Mouse (Mus musculus) lung, postnatal 10 days (tissue): Measurements from ENCODE around the gene Doc2b.

ENCODE experiments used
- DNase-seq: peaks from one replicate; pipeline ENCODE4 v3.0.0; 2021

Doc2b gene

DNA sequence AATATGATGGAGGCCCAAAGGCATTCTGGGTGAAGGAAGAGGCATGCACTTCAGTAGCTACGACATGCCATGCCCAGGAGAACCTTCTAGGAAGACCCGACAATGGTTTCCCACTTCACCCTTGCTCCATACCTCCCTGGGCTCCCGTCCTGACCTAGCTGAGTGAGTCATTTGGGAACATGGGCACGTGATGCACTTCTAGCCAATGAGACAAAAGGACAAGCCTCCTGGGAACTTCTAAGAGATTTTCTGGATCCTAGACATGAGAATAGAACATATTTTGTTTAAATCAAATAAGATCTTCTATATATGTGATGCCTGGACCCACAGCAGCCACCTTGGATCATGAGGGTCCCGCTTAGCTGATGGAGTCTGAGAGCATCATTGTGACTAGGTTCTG is 3.3 kb downstream of the Doc2b start:
- no peak for DNase-seq

DNA sequence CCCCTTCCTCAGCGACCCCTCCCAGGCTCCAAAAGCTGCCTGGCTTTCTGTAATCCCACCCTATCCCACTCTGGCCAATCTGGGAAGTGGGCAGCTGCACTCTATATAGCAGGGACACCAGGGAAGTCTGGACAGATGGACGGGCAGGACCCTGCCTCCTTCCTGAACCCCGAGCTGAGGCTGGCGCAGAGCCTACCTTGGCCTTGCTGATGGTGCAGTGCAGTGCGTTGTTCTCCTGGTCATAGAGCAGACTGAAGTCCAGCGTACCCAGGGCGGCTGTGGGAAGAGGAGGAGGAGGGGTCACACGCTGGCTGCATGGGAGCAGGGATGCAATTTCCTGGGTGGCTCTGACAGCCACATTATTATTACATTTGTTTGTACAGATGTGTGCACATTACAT is 10.0 kb downstream of the Doc2b start:
- DNase-seq, result no peak

DNA sequence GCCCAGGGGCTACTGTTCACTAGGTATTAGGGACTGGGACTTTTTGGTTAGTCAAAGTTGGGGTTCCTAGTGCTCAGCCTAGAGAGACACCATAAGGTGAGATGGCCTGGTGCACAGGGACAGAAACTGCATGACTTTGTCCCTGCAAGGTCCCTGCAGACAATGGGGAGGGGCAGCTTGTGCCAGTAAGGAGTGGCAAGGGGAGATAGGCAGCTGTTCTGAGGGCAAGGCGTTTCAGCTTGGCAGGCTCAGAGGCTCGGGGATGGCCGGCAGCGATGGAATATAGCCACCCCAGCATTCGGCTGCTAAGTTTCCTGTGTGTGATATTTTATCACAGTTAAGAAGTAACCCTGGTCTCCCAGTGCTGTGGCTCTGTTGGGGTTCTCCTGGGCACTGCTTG is 12.1 kb downstream of the Doc2b start:
- no peak for DNase-seq

DNA sequence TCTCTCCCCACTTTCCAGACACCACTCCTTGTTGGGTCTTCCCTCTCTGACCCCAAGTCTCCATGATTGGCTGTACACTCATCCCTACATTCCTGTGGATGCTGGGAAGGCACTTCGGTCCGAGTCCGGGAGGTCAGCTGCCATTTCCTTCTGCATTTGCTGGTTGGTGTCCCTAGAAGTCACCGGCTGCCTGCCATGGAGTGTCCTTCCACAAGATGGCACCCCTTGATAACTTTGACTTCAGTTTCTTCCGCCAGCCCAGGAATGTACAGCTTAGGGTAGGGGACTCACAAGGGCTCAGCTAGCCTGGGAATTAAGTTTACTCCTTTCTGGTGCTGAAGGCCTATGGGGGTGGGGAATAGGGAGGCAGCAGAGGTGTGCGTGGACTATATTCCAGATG is 13.9 kb downstream of the Doc2b start:
- DNase-seq, result peak; percentile 87

DNA sequence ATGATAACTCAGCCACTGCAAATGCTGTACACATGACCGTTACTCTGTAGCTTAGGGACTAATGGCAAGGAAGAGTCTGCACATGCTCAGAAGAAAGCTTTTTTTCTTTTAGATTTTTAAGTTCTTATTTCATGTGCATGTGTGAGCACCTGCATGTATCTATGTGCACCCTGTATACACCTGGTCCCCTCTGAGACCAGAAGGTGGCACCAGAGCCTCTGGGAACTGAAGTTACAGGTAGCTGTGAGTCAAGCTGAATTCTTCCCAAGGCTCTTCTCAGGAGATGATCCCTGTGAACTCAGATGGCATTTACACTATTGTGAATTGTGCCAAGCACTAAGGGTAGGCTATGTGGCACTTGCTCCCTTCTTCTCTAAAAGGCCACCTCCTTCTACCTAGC is 19.9 kb downstream of the Doc2b start:
- DNase-seq, result no peak

DNA sequence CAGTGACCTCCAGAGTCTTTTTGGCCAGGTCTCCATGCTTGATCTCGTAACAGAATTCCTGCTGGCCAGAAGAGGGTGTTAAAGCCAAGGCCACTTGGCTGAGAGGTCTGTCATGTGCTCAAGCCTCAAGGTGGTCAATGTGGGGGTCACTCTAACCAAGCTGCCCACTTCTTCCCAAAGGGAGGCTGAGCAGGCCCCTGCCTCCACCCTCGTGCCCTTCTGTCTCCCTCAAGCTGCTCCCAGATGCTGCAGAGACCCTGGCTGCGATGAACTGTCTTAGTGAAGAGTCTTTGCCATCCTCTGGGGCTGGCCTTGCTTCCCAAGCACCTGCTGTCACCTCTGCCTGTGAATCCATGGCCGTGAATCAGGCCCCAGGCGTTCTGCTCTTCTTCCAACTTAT is 23.3 kb downstream of the Doc2b start:
- no peak for DNase-seq

DNA sequence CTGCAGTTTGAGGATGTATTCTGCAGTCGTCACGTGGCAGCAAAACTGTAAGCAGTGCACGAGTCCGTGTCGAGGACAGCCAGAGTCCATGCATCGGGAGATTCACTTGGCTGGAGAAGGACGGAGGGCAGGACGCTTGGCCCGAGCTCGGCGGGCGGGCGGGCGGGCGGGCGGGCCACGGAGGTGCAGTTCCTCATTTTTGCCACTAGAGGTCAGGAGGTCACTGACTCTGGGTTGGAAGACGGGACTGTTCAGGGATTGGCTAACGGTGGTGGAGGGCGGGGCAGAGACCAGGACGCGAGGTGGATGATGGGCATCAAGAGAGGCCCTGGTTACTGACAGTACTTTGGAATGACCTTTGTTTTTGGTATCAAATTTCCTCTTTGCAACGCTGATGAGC is 26.6 kb downstream of the Doc2b start:
- DNase-seq, result peak; percentile 94

DNA sequence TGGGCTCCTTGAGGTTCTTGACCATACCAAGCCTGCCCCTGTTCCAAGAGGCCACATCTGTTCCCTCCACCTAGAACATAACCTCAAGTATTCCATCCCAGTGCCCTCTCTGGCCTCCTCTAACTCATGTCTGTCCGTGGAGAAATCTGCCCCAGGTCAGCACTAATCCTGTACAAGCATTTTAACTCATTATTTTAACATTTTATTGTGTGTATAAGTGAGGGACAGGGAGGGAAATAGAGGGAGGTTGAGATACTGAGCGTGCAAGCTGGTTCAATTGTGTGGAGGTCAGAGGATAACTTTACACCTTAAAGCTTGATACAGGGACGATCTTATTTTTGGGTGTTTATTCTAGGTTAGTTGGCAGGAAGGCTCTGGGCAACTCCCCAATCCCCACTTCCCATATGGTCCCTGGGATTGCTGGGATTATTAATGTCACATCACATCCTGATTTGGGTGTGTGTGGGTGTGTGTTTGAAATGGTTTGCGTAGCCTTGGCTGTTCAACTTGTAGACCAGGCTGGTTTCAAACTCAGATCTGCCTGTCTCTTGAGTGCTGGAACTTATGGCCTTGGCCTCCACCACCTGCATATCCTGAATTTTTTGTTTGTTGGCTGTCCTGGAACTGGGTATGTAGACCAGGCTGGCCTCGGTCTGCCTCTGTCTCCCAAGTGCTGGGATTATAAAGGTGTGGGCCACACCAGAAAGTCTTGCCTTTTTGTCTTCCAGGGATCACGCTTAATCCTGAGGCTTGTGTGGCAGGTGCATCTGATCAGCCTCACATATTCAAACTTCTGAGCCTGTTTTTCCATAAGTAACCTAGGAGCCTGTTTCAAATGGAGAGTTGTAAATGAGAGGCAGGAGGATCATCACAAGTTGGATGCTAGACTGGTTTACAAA is 27.5 kb downstream of the Doc2b start:
- no peak for DNase-seq

DNA sequence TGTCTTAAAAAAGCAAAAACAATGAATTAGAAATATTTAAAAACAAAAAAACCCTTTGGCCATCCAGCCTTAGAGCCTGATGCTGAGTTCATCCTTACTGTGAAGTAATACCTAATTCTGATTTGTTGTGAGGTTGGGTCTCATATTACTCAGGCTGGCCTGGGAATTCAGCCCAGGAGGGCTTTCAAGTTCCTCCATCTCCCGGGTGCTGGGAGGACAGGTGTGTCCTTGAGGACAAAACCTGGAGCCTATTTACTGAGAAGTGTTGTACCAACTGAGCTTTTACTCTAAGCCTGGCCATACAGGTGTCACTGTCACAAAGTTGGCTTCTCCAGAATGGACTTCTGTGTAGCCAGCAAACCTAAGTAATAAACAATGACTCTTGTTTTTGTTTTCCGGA is 28.8 kb downstream of the Doc2b start:
- DNase-seq, result no peak

DNA sequence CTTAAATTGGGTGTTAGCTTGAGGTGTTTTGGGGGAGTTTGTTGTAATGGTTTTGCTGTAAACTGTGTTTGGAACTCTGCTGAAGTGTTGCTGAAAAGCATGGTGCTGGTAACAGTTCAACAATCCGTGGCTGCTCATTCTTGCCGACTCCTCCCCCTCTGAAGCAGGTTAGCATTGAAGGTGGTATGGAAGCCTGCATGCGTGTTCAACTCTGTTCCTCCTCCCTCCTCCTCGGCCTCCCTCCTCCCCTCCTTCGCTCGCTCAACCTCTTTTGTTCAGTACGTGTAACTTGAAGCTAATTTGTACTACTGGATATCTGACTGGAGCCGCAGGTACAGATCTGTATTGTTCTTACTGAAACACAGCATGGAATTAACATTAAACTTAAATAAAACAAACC is 30.7 kb downstream of the Doc2b start:
- DNase-seq, result no peak

DNA sequence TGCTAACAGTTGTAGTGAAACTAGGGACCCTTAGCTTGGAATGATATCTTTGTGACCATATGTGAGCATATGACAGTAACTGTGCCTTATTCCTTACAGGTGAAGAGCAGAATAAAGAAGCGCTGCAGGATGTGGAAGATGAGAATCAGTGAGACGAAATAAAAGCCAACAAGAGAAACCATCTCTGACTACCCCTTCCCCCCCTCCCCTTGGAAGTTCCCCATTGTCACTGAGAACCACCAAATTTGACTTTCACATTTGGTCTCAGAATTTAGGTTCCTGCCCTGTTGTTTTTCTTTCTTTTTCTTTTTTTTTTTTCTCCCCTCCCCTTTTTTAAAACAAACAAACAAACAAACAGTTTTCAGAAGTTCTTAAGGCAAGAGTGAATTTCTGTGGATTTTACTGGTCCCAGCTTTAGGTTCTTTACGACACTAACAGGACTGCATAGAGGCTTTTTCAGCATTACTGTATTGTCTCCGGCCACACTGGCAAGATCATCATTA is 31.3 kb downstream of the Doc2b start:
- no peak for DNase-seq

DNA sequence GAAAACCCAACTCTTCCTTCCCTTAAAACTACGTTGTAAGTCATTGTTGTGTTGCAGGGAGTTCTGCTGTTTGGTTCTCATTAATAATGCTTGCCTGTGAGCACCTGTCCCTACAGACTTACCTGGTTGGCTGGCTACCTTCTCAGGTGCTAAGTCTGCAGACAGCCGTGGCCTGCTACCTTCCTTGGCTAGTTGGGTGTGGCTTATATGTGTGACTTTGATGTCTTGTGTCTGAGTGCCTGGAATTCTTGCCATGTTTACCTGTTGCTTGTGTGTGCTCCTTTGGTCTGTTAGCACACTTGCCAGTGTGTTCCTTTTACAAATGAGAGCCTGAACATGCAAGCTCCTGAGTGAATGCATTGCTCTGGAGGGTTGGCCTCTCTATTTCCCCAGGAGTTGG is 33.1 kb downstream of the Doc2b start:
- DNase-seq, result no peak

DNA sequence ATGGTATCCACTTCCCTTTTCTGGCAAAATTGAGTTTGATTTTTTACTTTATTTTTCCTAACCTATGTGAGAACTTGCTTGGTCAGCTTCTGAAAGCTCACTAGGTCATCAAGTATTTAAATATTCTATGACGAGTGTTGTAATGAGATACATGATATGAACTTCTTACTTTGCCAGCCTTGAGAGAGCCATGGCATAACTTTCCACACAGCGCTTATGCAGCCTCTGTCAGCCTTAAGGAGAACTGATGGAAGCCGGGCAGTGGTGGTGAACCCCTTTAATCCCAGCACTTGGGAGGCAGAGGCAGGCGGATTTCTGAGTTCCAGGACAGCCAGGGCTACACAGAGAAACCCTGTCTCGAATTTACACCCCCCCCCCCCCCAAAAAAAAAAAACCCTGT is 35.1 kb downstream of the Doc2b start:
- DNase-seq, result no peak

DNA sequence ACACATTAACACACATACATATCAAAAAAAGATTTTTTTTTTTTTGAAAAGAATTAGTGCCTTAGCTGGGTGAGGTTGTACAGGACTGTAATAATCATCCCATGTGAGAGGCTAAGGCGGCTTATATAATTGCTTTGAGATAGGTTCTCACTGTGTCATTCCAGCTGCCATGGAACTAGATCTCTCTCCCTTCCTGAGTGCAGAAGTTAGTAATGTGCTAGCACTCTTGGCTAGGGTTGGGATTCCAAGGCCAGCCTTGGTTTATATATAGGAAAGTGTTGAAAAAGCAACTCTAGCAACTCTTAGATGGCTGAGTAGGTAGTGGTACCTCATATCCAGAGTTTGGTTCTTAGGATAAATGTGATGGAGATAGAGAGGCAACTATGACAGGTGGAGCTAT is 37.3 kb downstream of the Doc2b start:
- no peak for DNase-seq

DNA sequence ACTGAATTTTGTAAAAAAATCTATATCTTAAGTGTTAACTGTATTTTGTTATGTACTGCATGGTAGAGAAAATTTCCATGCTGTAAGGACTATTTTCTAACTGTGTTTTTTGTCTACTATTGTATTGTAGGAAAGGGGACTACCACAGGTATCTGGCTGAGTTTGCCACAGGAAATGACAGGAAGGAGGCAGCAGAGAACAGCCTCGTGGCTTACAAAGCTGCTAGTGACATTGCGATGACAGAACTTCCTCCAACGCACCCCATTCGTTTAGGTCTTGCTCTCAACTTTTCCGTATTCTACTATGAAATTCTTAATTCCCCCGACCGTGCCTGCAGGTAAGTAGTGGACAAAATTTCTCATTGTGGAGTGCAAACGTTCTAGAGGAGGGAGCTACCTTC is 39.2 kb downstream of the Doc2b start:
- DNase-seq, result no peak

DNA sequence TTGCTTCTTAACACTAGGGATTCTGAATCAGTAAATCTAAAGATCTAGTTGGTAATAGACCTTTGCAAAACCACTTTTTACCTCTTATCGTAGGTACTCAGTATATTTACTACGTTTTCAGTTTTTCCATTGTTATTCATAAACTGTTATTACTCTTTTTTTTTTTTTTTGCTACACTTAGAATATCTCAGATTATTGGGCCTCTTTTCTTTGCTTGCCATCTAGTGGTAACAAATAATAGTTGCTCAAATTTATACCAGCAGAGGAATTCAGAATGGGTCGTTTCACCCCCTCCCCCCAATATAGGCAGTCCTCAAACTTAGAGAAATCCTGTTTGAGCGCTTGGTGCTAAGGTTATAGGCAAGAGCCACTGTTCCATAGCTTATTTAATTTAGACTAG is 44.8 kb downstream of the Doc2b start:
- no peak for DNase-seq

DNA sequence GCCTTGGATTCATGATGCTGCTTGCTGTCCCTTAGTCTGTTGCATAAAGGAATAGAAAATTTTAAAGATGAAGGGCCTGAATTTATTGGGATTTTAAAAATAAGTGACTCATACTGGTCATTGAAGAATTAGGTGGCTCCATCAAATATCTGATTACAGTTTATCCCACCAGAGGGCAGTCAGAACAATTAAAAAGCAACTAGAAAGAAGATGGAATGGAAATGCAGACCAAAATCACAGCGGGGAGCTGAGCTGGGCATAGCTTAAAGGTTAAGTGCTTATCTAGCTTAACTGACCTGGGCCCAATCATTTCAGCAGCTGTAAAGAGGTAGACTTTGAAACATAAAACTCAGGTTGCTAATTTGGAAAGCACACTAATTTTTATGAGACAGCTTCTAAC is 45.3 kb downstream of the Doc2b start:
- DNase-seq, result no peak

DNA sequence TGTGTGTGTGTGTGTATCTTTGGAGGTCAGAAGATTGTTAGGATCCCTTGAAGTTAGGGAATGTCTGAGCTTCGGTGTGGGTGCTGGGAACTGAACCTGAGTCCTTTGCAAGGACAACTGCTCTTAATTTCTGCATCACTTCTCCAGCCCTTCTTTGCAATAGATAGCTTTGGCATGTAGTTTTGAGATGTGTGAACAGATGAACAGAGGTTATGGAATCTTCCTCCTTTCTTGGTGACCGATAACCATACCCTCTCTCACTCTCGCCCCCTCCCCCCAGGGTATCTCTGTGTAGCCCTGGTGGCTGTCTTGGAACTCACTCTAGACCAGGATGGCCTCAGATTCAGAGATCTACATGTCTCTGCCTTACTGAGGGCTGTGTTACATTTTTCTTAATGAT is 51.1 kb downstream of the Doc2b start:
- DNase-seq, result no peak

DNA sequence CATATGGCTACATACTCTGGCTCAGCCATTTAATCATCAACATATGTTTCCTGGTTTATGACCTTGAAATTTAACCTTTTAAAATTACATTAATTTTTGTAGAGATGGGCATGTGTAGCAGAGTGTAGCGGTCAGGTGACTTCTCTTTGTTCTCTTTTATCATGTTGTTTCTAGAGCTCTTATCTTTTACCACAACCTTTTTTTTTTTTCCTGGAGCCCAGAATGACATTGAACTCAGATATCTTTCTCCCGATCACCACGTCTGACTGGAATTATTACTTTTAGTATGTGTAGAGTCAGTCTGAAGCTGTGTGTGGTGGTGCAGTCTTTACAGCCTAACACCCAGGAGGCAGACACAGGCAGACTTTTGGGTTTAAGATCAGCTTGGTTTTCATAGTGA is 54.2 kb downstream of the Doc2b start:
- no peak for DNase-seq

DNA sequence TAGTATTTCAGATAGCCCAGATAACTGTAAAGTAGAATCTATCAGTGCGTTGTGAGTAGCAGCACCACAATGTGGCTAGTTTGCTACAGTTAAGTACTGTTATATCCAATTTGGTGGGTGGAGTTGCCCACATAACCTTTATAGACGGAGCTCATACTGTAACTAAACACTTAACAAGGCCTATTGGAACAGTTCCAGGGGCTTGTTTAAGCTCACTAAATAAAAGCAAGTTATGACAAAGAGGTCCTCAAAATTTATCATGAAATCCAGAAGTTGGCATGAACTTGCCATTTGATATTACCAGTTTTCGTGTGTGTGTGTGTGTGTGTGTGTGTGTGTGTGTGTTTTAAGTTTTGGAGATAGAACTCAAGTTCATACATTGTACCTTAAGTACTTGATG is 55.6 kb downstream of the Doc2b start:
- no peak for DNase-seq

DNA sequence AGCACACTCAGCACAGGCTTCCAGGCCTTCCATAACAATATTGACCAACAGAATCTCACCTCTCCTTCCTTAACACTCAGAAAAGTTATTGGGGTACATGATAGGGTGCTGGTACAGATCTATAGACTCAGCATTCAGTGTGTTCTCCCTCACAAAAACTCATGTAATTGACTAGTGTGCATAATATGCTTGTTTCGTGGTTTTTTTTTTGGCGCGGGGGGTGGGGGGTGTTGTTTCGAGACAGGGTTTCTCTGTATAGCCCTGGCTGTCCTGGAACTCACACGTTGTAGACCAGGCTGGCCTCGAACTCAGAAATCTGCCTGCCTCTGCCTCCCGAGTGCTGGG is 57.4 kb downstream of the Doc2b start:
- DNase-seq, result no peak

DNA sequence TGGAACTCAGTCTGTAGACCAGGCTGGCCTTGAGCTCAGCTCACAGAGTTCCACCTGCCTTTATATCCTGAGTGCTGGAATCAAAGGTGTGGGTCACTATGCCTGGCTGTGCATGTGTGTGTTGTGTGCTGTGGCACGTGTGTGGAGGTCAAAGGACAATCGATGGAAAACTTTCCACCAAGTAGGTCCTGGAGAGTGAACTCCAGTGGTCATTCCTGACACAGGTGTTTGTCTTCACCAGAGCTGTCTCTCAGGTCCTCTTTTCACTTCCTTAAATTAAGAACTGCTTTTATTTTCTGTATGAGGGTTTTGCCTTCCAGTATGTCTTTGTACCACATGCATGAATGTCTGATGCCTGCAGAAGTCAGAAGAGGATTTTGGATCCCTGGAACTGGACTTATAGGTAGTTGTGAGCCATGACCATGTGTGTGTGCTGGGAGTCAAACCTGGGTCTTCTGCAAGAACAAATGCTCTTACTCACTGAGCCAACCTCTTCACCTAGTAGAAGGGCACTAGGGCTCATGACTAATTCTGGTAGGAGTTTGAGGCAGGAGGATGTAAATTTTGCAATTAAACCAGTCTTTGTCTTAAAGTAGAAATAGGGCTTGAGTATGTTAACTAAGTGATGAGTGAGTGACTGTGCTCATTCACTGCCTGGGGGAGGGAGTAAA is 57.9 kb downstream of the Doc2b start:
- no peak for DNase-seq

DNA sequence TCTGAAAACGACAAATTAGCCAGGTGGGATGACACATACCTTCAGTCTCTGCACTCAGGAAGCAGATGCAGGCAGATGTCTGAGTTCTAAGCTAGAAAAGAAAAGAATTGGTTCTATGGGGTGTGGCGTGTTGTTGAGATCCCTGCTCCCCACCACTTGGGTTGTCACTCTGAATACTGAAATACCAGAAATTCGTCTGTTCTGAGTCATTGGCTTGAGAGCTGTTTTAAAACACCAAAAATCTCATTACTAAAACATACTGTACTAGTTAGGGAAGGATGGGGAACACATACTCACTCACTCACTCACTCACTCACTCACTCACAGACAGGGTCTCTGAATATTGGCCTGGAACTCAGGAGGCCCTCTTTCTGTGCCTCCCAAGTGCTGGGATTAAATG is 58.9 kb downstream of the Doc2b start:
- DNase-seq, result no peak

DNA sequence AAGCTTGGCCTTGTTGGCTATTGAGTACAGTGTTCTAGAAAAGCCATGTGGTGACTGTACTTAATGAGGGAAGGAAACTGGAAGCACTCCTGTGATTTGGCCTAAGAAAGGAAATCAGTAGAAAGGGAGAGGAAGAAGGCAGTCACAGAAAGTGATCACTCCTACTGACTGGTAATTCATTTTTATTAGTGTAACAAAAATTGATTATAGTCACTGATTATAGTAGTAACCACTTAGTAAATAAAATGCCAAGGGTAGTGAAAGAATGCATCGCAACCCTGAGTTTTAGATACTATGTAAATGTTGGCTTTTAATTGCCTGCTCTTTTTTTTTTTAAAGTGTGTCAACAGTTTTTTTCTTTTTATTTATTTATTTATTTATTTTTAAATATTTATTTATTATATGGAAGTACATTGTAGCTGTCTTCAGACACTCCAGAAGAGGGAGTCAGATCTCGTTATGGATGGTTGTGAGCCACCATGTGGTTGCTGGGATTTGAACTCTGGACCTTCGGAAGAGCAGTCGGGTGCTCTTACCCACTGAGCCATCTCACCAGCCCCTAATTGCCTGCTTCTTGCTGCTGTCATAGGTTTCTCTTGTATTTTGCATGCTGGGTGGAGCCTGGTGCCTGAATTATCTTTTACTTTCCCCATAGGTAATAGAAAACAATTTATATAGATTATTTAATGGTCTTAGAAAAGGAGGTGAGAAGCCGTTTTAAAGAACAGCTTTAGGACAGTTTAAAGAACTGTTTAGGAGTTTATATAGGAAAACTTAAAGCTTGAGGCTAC is 60.2 kb downstream of the Doc2b start:
- no peak for DNase-seq
